Mouse (Mus musculus): Measurements from ENCODE around the gene AU040320.

DNA sequence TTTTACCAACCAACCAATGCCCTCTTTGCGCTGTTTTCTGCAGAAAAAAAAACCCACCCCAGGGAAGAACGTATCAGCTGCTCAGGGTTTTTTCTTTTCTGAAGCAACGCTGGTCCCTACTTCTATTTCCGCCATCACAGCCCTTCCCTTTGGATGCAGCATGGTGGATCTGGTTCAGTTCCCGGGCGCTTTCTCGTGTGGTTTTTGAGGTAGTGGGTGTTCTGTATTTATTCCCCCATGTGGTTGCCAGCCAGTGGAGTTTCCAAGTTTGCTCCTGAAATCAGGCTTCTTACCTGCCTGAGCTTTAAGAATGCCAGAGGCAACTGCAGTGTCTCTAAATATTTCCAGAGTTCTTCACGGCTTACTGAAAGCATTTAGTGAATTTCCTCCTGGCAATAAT lies 29.2 kb downstream of the AU040320 start:
- TF ChIP-seq MYOG (IDR thresholded peaks at IDR 0.05; ENCODE audit: control insufficient read depth, extremely low read depth, insufficient read length) (no peak), MAX (IDR thresholded peaks at IDR 0.05) (no peak), CEBPB (IDR thresholded peaks at IDR 0.05; ENCODE audit: low read depth) (no peak)

Data from C2C12 (cell line).